Mouse (Mus musculus) small intestine, adult 2 months (tissue): Measurements from ENCODE around the gene Gm6614. TPM values are rescaled to one million over a fixed set of nuclear protein-coding genes. Genes with fewer than 3 reads are reported as not detected.
"Not testable (repeated sequence)": the region's sequence is repeated elsewhere in the genome, so short reads cannot be mapped to it uniquely, and the experiment has no call there.

Experiments used
- H3K27ac ChIP-seq: fragments of 200-500 bp; 2 replicates; pipeline ENCODE4 v1.5.1; 2012; ENCODE audit warnings: low read depth, low read length, control low read depth, inconsistent platforms; ENCODE audit not compliant: insufficient read depth
- H3K27me3 ChIP-seq: fragments of 200-500 bp; 2 replicates; pipeline ENCODE4 v1.6.1; 2012; ENCODE audit warnings: mild to moderate bottlenecking, moderate library complexity, low read length, inconsistent platforms; ENCODE audit not compliant: control insufficient read depth, insufficient read depth
- H3K36me3 ChIP-seq: fragments of 200-500 bp; 2 replicates; pipeline ENCODE4 v1.6.1; 2012; ENCODE audit warnings: mild to moderate bottlenecking, low read length, control low read depth, inconsistent platforms; ENCODE audit not compliant: control insufficient read depth, insufficient read depth
- H3K4me1 ChIP-seq: fragments of 200-500 bp; 2 replicates; pipeline ENCODE4 v1.6.1; 2012; ENCODE audit warnings: low read length, inconsistent platforms, mixed read lengths; ENCODE audit not compliant: control insufficient read depth, insufficient read depth, insufficient read length
- H3K4me3 ChIP-seq: fragments of 200-500 bp; 2 replicates; pipeline ENCODE4 v1.5.1; 2012; ENCODE audit warnings: low read depth, mild to moderate bottlenecking, control low read depth, inconsistent platforms, low read length, moderate library complexity
- CTCF ChIP-seq: fragments of 200-500 bp; IDR thresholded peaks from 2 replicates; pipeline ENCODE4 v1.5.1; 2012; ENCODE audit warnings: low read depth, mild to moderate bottlenecking, control low read depth, inconsistent platforms, low read length, moderate library complexity, mixed read lengths; ENCODE audit not compliant: insufficient replicate concordance, insufficient read length; ENCODE audit errors: extremely low read depth
- POLR2A ChIP-seq: fragments of 200-500 bp; IDR thresholded peaks from 2 replicates; pipeline ENCODE4 v1.6.1; 2012; ENCODE audit warnings: low read depth, mild to moderate bottlenecking, control low read depth, inconsistent platforms, low read length, moderate library complexity
- WGBS: fragments of 180-500 bp; shearing (Covaris S2); methylation state at CpG from one replicate; pipeline ENCODE4 v1.1.7; 2018; 5-methylcytosine and 5-hydroxymethylcytosine counted together
- polyA plus RNA-seq: library from polyadenylated mRNA; depleted of rRNA; stranded (reverse); fragments of >200 nt; gene quantifications from 2 replicates; pipeline ENCODE4 v1.2.3, GENCODE M21; 2012; rRNA removed

Gm6614 gene
- not detected in 2 replicates for polyA plus RNA-seq

- no peak within 1 kb of the TSS for H3K4me3 ChIP-seq
- no peaks in the 10 kb centered on the region for H3K4me1 ChIP-seq
- H3K27me3 ChIP-seq: no peaks in the 10 kb centered on the region
- no peak for TF ChIP-seq POLR2A
- no peaks in the 10 kb centered on the region for H3K36me3 ChIP-seq
- WGBS: 59% methylated on average over 4 of the region's 4 CpGs
- H3K27ac ChIP-seq: no peak within 1 kb of the TSS
Measured at GRCm38 (mm10) chr6:142011364-142011955, at the start of gene Gm6614. Gm6614 (minus strand) TSS chr6:142011414.

DNA sequence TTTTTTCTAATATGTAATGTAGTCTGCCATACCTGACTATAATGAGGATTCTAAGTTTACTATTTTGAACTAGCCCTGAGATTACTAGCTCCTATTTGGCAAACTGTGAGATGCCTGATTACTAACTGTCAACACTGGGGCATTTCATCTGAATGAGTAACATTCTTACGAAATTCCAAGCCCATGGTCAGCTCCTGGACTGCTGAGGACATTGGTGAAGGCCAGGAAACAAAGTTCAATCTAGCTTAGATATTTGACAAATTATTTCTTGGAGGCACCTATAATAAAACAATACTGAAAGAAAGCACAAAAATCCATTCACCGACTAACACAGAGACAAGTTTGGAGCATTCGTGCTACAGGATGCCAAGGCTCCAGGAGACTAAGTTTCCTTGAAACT, 47.1 kb upstream of the Gm6614 start:
- WGBS: 73% methylated on average over 3 of the region's 3 CpGs
- H3K36me3 ChIP-seq, H3K4me1 ChIP-seq, H3K27me3 ChIP-seq, H3K27ac ChIP-seq, H3K4me3 ChIP-seq: not testable (repeated sequence)

GRCm38 (mm10) chr6:142047689-142048088, 36.5 kb upstream of the Gm6614 start:
- no peak overlapping the region for H3K4me3 ChIP-seq
- 82% methylated on average over 1 of the region's 1 CpGs for WGBS
- no peak overlapping the region for H3K27ac ChIP-seq
- TF ChIP-seq CTCF (no peak), POLR2A (no peak)
- no peaks in the 10 kb centered on the region for H3K4me1 ChIP-seq
- no peaks in the 10 kb centered on the region for H3K27me3 ChIP-seq
- no peaks in the 10 kb centered on the region for H3K36me3 ChIP-seq

DNA sequence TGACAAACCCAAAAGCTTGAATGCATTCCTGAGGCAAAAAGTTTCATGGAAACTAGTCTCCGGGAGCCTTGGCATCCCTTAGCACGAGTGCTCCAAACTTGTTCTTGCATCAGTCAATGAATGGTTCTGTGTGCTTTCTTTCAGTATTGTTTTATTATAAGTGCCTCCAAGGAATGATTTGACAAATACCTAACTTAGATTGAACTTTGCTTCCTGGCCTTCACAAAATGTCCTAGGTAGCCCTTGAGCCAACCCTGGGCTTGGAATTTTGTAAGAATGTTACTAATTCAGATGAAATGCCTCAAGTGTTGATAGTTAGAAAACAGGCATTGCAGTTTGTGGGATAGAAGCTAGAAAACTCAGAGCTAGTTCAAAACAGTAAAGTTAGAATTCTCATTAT, 34.5 kb upstream of the Gm6614 start:
- H3K36me3 ChIP-seq: no peaks in the 10 kb centered on the region
- H3K27ac ChIP-seq: no peak overlapping the region
- H3K27me3 ChIP-seq: no peaks in the 10 kb centered on the region
- H3K4me3 ChIP-seq: no peak overlapping the region
- TF ChIP-seq CTCF: no peak
- TF ChIP-seq POLR2A: no peak
- no peaks in the 10 kb centered on the region for H3K4me1 ChIP-seq
- 88% methylated on average over 2 of the region's 2 CpGs for WGBS

- no peaks in the 10 kb centered on the region for H3K27me3 ChIP-seq
- H3K4me3 ChIP-seq: no peak overlapping the region
- no peaks in the 10 kb centered on the region for H3K4me1 ChIP-seq
- H3K36me3 ChIP-seq: no peaks in the 10 kb centered on the region
- no peak for TF ChIP-seq CTCF
- no peak for TF ChIP-seq POLR2A
- 89% methylated on average over 3 of the region's 3 CpGs for WGBS
- no peak overlapping the region for H3K27ac ChIP-seq
Measured at GRCm38 (mm10) chr6:142041896-142042295, 30.7 kb upstream of the Gm6614 start.

DNA sequence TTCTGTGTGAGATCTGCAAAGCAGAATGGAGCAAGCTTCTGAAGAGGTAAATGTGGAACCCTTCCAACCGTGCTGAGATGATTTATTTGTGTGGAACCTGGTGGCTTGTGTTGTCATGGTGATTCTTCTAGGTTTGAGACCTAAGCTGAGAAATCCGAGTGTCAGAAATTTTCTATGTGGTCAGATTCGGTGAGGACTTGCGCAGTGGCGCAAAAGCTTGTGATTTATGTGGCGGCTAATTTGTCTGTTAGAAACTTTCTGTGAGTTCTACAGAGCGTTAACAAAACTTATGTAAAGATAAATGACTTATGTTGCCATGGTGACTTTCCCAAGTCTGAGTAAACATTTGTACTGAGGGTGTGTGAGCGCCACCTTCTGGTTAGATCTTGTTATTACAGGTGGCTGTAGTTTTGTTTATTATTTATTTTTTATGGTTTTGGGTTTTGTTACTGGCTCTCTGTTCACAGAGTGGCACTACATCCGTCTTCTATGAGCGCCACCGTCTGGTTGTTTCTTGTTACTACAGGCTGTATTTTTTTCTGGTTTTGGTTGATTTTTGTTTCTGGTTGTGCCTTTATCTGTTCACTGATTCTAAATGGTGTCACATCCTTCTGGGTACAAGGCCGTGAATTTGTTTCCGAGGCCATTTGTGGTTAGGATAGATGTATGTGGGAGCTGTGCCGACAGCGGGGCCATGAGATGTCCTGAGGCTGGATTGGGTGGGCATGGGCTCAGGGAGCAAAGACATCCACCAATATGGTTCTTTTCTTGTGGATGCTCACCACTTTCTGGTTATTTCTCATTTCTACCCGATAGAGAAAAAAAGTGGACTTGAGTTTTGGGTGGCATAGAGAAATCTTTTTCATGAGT, 29.3 kb upstream of the Gm6614 start:
- H3K4me3 ChIP-seq: no peak overlapping the region
- TF ChIP-seq CTCF: no peak
- no peak for TF ChIP-seq POLR2A
- H3K4me1 ChIP-seq: no peaks in the 10 kb centered on the region
- WGBS: 51% methylated on average over 16 of the region's 16 CpGs
- no peak overlapping the region for H3K27ac ChIP-seq
- no peaks in the 10 kb centered on the region for H3K36me3 ChIP-seq
- no peaks in the 10 kb centered on the region for H3K27me3 ChIP-seq

DNA sequence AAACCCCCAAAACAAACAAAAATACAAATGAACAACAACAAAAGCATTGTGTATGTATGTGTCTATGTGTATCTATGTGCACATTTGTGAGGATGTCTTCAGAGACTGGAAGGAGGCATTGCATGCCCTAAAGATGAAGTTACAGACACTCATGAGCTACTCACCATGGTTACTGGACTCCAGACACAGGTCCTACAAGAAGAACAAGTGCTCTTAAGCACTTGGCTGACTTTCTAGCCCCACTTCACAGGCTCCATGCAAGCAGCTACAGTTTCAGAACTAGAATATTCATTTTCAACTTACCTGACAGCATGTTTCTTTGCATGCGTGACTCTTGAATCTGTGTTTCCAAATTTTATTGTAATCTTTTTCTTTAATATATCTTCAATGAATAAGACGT, 24.6 kb upstream of the Gm6614 start:
- H3K27me3 ChIP-seq: no peaks in the 10 kb centered on the region
- no peak for TF ChIP-seq CTCF
- no peak for TF ChIP-seq POLR2A
- WGBS: 70% methylated on average over 2 of the region's 2 CpGs
- H3K36me3 ChIP-seq: no peaks in the 10 kb centered on the region
- H3K4me1 ChIP-seq: no peaks in the 10 kb centered on the region
- no peak overlapping the region for H3K27ac ChIP-seq
- no peak overlapping the region for H3K4me3 ChIP-seq

- no peaks in the 10 kb centered on the region for H3K4me1 ChIP-seq
- H3K27me3 ChIP-seq: no peaks in the 10 kb centered on the region
- no peak overlapping the region for H3K27ac ChIP-seq
- no peak for TF ChIP-seq POLR2A
- no peak for TF ChIP-seq CTCF
- H3K4me3 ChIP-seq: no peak overlapping the region
- no peaks in the 10 kb centered on the region for H3K36me3 ChIP-seq
- 63% methylated on average over 3 of the region's 3 CpGs for WGBS
Measured at GRCm38 (mm10) chr6:142021671-142022070, 10.5 kb upstream of the Gm6614 start.
